Mouse (Mus musculus) ES-E14 (cell line): ENCODE measurements around the gene Lrrn4cl.
A peak's percentile ranks its signal among the peaks of the same experiment; 100 is the strongest.

Source experiments
- ZC3H11A ChIP-seq: IDR thresholded peaks from 2 replicates; pipeline ENCODE4 v1.6.1; 2012; ENCODE audit warnings: low read depth, mild to moderate bottlenecking, inconsistent platforms, low read length, borderline replicate concordance
- ZNF384 ChIP-seq: IDR thresholded peaks from 2 replicates; pipeline ENCODE4 v1.6.1; 2012; ENCODE audit warnings: low read depth, low read length, inconsistent platforms

DNA sequence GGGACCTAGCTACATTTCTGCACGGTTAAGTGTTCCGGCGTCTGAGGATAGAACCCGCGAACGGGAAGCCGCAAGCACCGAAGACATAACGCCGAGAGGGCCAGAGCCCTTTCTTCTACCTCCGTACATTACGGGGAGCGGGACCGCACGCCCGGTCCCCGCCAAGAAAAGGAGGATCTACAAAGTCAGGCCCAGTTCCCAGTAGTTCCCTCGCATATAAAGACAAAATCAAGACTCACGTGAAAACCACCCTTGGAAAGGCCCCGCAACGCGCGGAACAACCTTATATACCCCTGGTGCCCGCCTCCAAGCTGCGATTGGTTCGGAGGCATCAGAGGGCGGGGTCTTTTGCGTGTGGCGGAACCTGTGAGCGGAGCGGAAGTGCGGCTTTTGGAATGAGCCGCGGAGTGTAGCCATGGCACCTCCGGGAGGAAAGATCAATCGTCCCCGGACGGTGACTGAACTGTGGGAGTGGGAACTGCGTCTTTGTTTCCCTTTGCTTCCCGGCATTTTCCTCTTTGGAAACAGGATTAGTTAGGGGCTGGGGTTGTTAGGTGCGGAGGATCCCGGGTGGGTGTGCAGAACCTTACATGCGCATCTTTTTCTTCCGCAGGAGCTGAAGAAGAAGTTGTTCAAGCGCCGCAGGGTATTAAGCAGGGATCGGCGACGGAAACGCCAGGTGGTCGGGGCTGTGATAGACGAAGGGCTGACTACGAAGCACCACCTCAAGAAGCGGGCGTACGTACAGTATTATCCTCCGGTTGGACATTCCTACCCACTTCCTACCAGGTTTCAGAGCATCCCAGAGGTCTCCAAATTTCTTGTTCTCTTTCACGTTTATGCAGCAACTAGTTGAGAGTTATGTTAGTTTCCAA lies 38.2 kb downstream of the Lrrn4cl start, which contains the start of the genes 1810009A15Rik and Gm49416:
- TF ChIP-seq ZNF384 (0 out of 2 replicates have a peak, but pooled peaks have one; percentile 2), ZC3H11A (no peak)
